In the genomic region with DNA sequence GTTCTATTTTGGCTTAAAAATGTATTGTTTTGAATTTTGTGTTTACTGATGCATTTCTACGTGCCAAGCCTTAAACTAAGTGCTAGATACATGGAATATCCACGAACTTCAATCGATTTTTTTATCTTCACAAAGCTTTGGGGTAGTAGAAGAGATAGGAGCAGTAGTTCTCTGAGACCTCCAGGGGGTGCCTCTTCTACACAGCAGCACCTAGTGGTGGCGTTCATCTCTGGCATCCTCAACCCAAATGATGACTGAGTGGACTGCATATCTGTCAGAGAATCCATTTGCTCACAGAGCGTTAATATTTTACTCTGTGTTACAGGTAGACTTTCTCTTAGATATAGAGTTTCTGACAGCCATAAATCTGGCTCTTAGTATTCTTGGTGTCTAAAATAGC, we compare ENCODE assay signal across 8 mouse cellular contexts.
A peak's percentile ranks its signal among the peaks of the same experiment; 100 is the strongest.
DNase-seq lines count a peak whose midpoint lies in the region; ATAC-seq and TF ChIP-seq lines count a peak whose summit lies in the region.
"Had no signal": no experiment of that assay in that cellular context is flagged by ENCODE, and none has a peak within 500 bp of the region (broad histone marks: within the 10 kb centered on the region; RNA-seq: fewer than 3 reads in every experiment).

No protein-coding gene starts in this region.

- TF ChIP-seq POLR2A in cerebellum, adult 2 months (IDR thresholded peaks at IDR 0.05; ENCODE audit: borderline replicate concordance, insufficient read depth, low read length) = no peak
- TF ChIP-seq POLR2A in lung, adult 2 months (IDR thresholded peaks at IDR 0.05; ENCODE audit: borderline replicate concordance, extremely low read depth, low read depth, low read length) = no peak

- POLR2A ChIA-PET in Patski (lab: Charles Lee) = no interaction called here

- WGBS in cerebellum, adult 2 months = 85% methylated on average over 5 of the region's 5 CpGs
- WGBS in lung, adult 2 months = 72% methylated on average over 5 of the region's 5 CpGs
- WGBS in forebrain, embryonic 16.5 days = 83% methylated on average over 5 of the region's 5 CpGs

- H3K9me3 ChIP-seq in forebrain, embryonic 16.5 days (ENCODE audit: control insufficient read depth, low read length) = no peaks in the 10 kb centered on the region

- TF ChIP-seq CTCF in left cerebral cortex, adult 2 months (IDR thresholded peaks at IDR 0.05) = peak; percentile 62
- TF ChIP-seq CTCF in Patski (IDR thresholded peaks at IDR 0.05) = peak; percentile 66
- no peak for TF ChIP-seq CTCF in cerebellum, adult 2 months (IDR thresholded peaks at IDR 0.05; ENCODE audit: borderline replicate concordance, insufficient read depth, low read depth, low read length)
- TF ChIP-seq CTCF in lung, adult 2 months (IDR thresholded peaks at IDR 0.05; ENCODE audit: insufficient read depth, low read length) = peak; percentile 27; the same call in 1 of the 2 replicates

- H3K9ac ChIP-seq in forebrain, embryonic 16.5 days (replicated peaks; ENCODE audit: low read depth, low read length) = no peak overlapping the region

- H3K4me1 ChIP-seq in cerebellum, adult 2 months (ENCODE audit: control insufficient read depth, insufficient read depth, low read length) = no peaks in the 10 kb centered on the region
- H3K4me1 ChIP-seq in lung, adult 2 months (ENCODE audit: control insufficient read depth, insufficient read depth, low read length) = no peaks in the 10 kb centered on the region
- no peaks in the 10 kb centered on the region for H3K4me1 ChIP-seq in forebrain, embryonic 16.5 days (replicated peaks; ENCODE audit: control insufficient read depth, insufficient read depth, low read length)

- no peak overlapping the region for H3K4me2 ChIP-seq in forebrain, embryonic 16.5 days (ENCODE audit: low read length)

- H3K27me3 ChIP-seq in Patski = no peaks in the 10 kb centered on the region
- H3K27me3 ChIP-seq in cerebellum, adult 2 months (ENCODE audit: control insufficient read depth, insufficient read depth, low read length) = no peaks in the 10 kb centered on the region
- no peaks in the 10 kb centered on the region for H3K27me3 ChIP-seq in forebrain, embryonic 16.5 days (replicated peaks; ENCODE audit: control insufficient read depth, insufficient read depth, low read length)

- CTCF ChIA-PET in Patski (lab: Charles Lee) = interaction anchor here (1.1 kb wide), 1 partner anchor 14 kb away, joined by 3 read pairs; no protein-coding TSS in a partner anchor

- no peaks in the 10 kb centered on the region for H3K36me3 ChIP-seq in forebrain, embryonic 16.5 days (ENCODE audit: control insufficient read depth, insufficient read depth)

- in situ Hi-C loops in Patski (cut with MboI; ENCODE audit: low pct_unique_long_range_greater_than_20kb) = no loop called here

- no peak overlapping the region for H3K27ac ChIP-seq in left cerebral cortex, adult 2 months
- no peak overlapping the region for H3K27ac ChIP-seq in cerebellum, adult 2 months (ENCODE audit: insufficient read depth, low read length)
- no peak overlapping the region for H3K27ac ChIP-seq in forebrain, embryonic 16.5 days (ENCODE audit: low read length)
- H3K27ac ChIP-seq: macrophage had no signal

- ATAC-seq in Patski = peak; percentile 51
- ATAC-seq in forebrain, embryonic 16.5 days = no peak

- peak in 1 of 2 experiments; percentile 13 for DNase-seq in left cerebral cortex, adult 2 months (ENCODE audit: extremely low spot score in 1 of 2, low spot score in 2 of 2)
- no peak for DNase-seq in left cerebral cortex, postnatal 36 days (ENCODE audit: low spot score in 2 of 2)
- DNase-seq in Patski (ENCODE audit: low read depth, low spot score) = no peak
- peak; percentile 22 to 28 for DNase-seq in cerebellum, adult 2 months
- DNase-seq in lung, adult 2 months = peak; percentile 7
- DNase-seq in Muller cell, postnatal 12 days (ENCODE audit: inconsistent ontology term) = no peak

- H3K4me3 ChIP-seq in left cerebral cortex, adult 2 months = no peak overlapping the region
- no peak overlapping the region for H3K4me3 ChIP-seq in cerebellum, adult 2 months (replicated peaks; ENCODE audit: insufficient read depth, low read depth, low read length)
- no peak overlapping the region for H3K4me3 ChIP-seq in lung, adult 2 months (replicated peaks; ENCODE audit: extremely low read depth, low read depth, low read length)
- H3K4me3 ChIP-seq in forebrain, embryonic 16.5 days (replicated peaks; ENCODE audit: low read length) = no peak overlapping the region

- intact Hi-C loops in left cerebral cortex, adult 2 months (cut with DNase I) = loop anchor here (5.0 kb wide), 1 partner anchor 490 kb away; no protein-coding TSS in a partner anchor
- intact Hi-C loops in left cerebral cortex, postnatal 36 days (cut with DNase I) = no loop called here

Comparison
In these comparisons a context has a peak if more than half of its experiments do, and no peak if none do; other contexts are left out.
1. DNase-seq: peak in cerebellum, adult 2 months (2 of 2) and lung, adult 2 months (single experiment); none in left cerebral cortex, postnatal 36 days (0 of 2), Patski (single experiment) and Muller cell, postnatal 12 days (single experiment).